Mouse (Mus musculus): ENCODE results near the gene Tle6. TPM values are rescaled to one million over a fixed set of nuclear protein-coding genes. Genes with fewer than 3 reads are reported as not detected.
A peak's percentile ranks its signal among the peaks of the same experiment; 100 is the strongest.

Tle6 gene
- polyA plus RNA-seq, 1 experiment from 2014 or later = 21.0 TPM

DNA sequence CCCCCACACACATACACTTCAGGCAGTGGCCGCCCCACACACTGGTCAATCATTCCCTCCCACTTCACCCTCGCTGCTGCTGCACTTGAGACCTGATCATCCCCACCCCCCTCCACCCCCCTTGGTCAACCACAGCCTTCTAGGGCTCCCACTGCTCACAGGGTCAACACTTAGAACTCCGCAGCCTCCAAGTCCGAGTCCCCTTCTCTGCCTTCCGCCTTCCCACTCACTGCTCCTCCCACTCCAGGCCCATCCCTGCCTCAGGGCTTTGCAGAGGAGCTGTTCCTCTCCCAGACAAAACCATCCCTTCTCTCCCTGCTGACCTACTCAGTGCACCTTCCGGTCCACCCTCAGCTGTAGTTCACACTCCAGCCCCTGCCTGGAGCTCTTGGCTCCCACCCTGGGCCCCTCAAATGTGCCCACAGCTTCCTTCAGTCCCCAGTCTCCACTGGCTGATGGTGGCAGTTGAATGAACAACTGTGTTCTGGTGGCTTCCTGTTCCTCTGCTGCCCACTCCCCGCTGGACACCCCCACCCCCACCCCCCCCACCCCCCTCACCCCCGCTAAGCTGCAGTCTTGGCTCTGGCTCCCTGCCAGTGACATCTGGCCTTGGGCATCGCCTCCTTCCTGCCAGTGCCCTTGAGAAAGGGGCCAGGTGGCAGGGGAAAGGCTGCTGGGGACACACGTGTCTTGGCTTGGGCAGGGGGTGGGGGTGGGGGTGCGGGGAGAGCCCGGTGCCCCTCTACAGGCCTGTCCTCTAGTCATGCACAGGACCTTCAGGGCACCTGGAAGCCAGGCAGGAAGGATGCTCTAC is 3.5 kb downstream of the Tle6 start:
- Histone ChIP-seq H3K9ac (ENCODE audit: low read depth, low read length) (peak overlapping the region; percentile 58), H3K27me3 (replicated peaks; ENCODE audit: control insufficient read depth, insufficient read depth, low read length) (peaks cover 5% of the 10 kb centered on the region; the same call in 1 of the 2 replicates), H3K9me3 (ENCODE audit: control insufficient read depth, low read length) (no peaks in the 10 kb centered on the region), H3K36me3 (ENCODE audit: control insufficient read depth, insufficient read depth, low read length) (no peaks in the 10 kb centered on the region), H3K27ac (ENCODE audit: low read length) (peak overlapping the region; percentile 76), H3K4me2 (ENCODE audit: low read depth, low read length) (peak overlapping the region; percentile 48), H3K4me1 (ENCODE audit: control insufficient read depth, insufficient read depth, low read length) (peaks cover 49% of the 10 kb centered on the region), H3K4me3 (ENCODE audit: low read length) (peak overlapping the region; percentile 34)
- peak; percentile 43 for ATAC-seq
- 6% methylated on average over 11 of the region's 12 CpGs for WGBS

DNA sequence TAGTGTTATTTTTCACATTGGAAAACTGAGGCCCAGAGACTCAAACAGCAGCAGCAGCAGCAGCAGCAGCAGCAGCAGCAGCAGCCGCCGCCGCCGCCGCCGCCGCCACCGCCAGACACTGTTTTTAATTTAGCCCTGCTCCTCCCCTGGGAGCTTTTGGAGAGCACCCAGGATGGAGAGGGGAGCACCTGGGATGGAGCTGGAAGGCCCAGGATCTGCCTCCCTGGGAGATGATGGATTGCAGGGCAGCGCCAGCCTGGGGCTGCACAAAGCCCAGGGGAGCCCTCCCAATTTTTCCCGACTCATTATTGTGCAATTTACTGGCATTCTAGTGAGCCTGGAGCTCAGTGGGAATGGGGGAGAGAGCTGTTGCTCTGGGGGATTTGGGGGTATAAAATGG is 4.3 kb downstream of the Tle6 start:
- Histone ChIP-seq H3K9me3 (ENCODE audit: control insufficient read depth, low read length) (no peaks in the 10 kb centered on the region), H3K4me1 (ENCODE audit: control insufficient read depth, insufficient read depth, low read length) (peaks cover 46% of the 10 kb centered on the region), H3K27me3 (replicated peaks; ENCODE audit: control insufficient read depth, insufficient read depth, low read length) (peaks cover 5% of the 10 kb centered on the region; the same call in 1 of the 2 replicates), H3K36me3 (ENCODE audit: control insufficient read depth, insufficient read depth, low read length) (no peaks in the 10 kb centered on the region), H3K9ac (ENCODE audit: low read depth, low read length) (peak overlapping the region; percentile 58), H3K4me2 (ENCODE audit: low read depth, low read length) (peak overlapping the region; percentile 48), H3K27ac (ENCODE audit: low read length) (peak overlapping the region; percentile 76), H3K4me3 (ENCODE audit: low read length) (peak overlapping the region; percentile 34)
- 29% methylated on average over 10 of the region's 10 CpGs for WGBS
- no peak for ATAC-seq

- peaks cover 5% of the 10 kb centered on the region; the same call in 1 of the 2 replicates for H3K27me3 ChIP-seq (replicated peaks; ENCODE audit: control insufficient read depth, insufficient read depth, low read length)
- H3K9ac ChIP-seq (ENCODE audit: low read depth, low read length) = peak overlapping the region; percentile 58
- no peaks in the 10 kb centered on the region for H3K9me3 ChIP-seq (ENCODE audit: control insufficient read depth, low read length)
- ATAC-seq = no peak
- H3K4me2 ChIP-seq (ENCODE audit: low read depth, low read length) = no peak overlapping the region
- 55% methylated on average over 5 of the region's 5 CpGs for whole genome bisulfite sequencing
- H3K4me3 ChIP-seq (ENCODE audit: low read length) = no peak overlapping the region
- peaks cover 37% of the 10 kb centered on the region for H3K4me1 ChIP-seq (ENCODE audit: control insufficient read depth, insufficient read depth, low read length)
- H3K36me3 ChIP-seq (ENCODE audit: control insufficient read depth, insufficient read depth, low read length) = no peaks in the 10 kb centered on the region
- no peak overlapping the region for H3K27ac ChIP-seq (ENCODE audit: low read length)
Measured at GRCm38 (mm10) chr10:81595599-81595998, 5.3 kb downstream of the Tle6 start.

GRCm38 (mm10) chr10:81593935-81594334 is 6.9 kb downstream of the Tle6 start:
- Histone ChIP-seq H3K4me1 (ENCODE audit: control insufficient read depth, insufficient read depth, low read length) (peaks cover 31% of the 10 kb centered on the region), H3K9me3 (ENCODE audit: control insufficient read depth, low read length) (no peaks in the 10 kb centered on the region), H3K4me2 (ENCODE audit: low read depth, low read length) (no peak overlapping the region), H3K27ac (ENCODE audit: low read length) (no peak overlapping the region), H3K9ac (ENCODE audit: low read depth, low read length) (no peak overlapping the region), H3K27me3 (replicated peaks; ENCODE audit: control insufficient read depth, insufficient read depth, low read length) (peaks cover 5% of the 10 kb centered on the region; the same call in 1 of the 2 replicates), H3K36me3 (ENCODE audit: control insufficient read depth, insufficient read depth, low read length) (no peaks in the 10 kb centered on the region), H3K4me3 (ENCODE audit: low read length) (no peak overlapping the region)
- no peak for ATAC-seq
- WGBS = 70% methylated on average over 18 of the region's 18 CpGs

DNA sequence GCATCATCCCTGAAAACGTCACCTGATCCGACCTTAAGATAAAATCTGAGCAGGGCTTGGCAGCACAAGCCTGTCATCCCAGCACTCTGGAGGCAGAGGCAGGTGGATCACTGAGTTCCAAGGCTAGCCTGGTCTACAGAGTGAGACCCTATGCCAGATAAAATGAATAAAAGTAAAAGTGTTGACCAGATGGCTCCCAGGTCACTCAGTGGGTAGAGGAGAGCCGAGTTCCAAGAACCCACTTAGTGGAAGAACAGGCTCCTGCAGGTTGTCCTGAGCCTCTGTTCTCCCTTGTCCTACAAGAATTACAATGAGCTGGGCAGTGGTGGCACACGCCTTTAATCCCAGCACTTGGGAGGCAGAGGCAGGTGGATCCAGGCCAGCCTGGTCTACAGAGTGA is 7.7 kb downstream of the Tle6 start:
- 64% methylated on average over 4 of the region's 4 CpGs for WGBS
- ATAC-seq = no peak

DNA sequence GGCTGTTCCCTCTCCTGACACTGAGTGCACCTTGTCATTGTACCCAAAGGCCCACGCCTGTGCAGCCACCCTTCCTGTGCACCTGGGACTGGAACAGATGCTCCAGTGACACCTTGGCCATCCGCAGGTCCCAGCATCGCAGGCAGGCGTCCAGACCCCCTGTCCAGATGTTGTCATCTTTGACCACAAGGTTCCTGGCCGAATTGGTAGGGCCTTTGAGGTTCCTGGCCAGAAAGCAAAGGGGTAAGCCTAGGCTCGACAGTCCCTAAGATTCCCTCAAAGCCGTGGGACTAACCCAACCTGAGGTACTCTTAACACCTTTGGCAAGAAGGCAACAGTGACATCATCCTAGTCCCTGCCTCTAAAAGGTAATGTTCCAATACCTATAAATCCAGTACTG is 8.2 kb downstream of the Tle6 start:
- Histone ChIP-seq H3K36me3 (ENCODE audit: control insufficient read depth, insufficient read depth, low read length) (no peaks in the 10 kb centered on the region), H3K9ac (ENCODE audit: low read depth, low read length) (no peak overlapping the region), H3K9me3 (ENCODE audit: control insufficient read depth, low read length) (no peaks in the 10 kb centered on the region), H3K27ac (ENCODE audit: low read length) (no peak overlapping the region), H3K4me2 (ENCODE audit: low read depth, low read length) (no peak overlapping the region), H3K4me3 (ENCODE audit: low read length) (no peak overlapping the region), H3K4me1 (ENCODE audit: control insufficient read depth, insufficient read depth, low read length) (peaks cover 26% of the 10 kb centered on the region), H3K27me3 (replicated peaks; ENCODE audit: control insufficient read depth, insufficient read depth, low read length) (peaks cover 5% of the 10 kb centered on the region; the same call in 1 of the 2 replicates)
- ATAC-seq = no peak
- 75% methylated on average over 7 of the region's 7 CpGs for WGBS

More for the DNA sequence above, 7.7 kb downstream of the Tle6 start:
- peaks cover 5% of the 10 kb centered on the region; the same call in 1 of the 2 replicates for H3K27me3 ChIP-seq (replicated peaks; ENCODE audit: control insufficient read depth, insufficient read depth, low read length)
- peaks cover 31% of the 10 kb centered on the region for H3K4me1 ChIP-seq (ENCODE audit: control insufficient read depth, insufficient read depth, low read length)
- no peak overlapping the region for H3K9ac ChIP-seq (ENCODE audit: low read depth, low read length)
- H3K4me2 ChIP-seq (ENCODE audit: low read depth, low read length) = no peak overlapping the region
- H3K36me3 ChIP-seq (ENCODE audit: control insufficient read depth, insufficient read depth, low read length) = no peaks in the 10 kb centered on the region
- H3K9me3 ChIP-seq (ENCODE audit: control insufficient read depth, low read length) = no peaks in the 10 kb centered on the region
- no peak overlapping the region for H3K27ac ChIP-seq (ENCODE audit: low read length)
- H3K4me3 ChIP-seq (ENCODE audit: low read length) = no peak overlapping the region

DNA sequence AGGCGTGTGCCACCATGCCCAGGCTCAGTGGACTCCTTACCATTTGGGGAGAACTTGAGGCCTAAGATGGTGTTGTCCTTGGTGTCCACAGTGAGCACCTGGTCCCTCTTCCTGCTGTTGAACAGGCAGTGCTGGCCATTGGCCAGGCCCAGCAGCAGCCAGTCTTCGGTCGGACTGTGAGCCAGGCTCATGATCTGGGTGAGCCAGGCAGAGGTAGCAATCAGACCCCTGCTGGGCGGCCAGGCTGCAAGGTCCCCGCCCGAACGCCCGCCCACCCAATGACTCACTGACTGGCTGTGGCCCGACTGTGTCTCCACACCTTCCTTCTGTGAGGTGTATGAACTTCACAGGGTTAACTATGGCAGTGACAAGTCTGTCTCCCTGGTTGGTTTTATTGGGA is 9.0 kb downstream of the Tle6 start:
- no peaks in the 10 kb centered on the region for H3K9me3 ChIP-seq (ENCODE audit: control insufficient read depth, low read length)
- H3K27me3 ChIP-seq (replicated peaks; ENCODE audit: control insufficient read depth, insufficient read depth, low read length) = peaks cover 5% of the 10 kb centered on the region; the same call in 1 of the 2 replicates
- WGBS = 54% methylated on average over 9 of the region's 9 CpGs
- no peak for ATAC-seq
- no peak overlapping the region for H3K4me2 ChIP-seq (ENCODE audit: low read depth, low read length)
- H3K36me3 ChIP-seq (ENCODE audit: control insufficient read depth, insufficient read depth, low read length) = no peaks in the 10 kb centered on the region; the same call in 1 of the 2 replicates
- H3K4me1 ChIP-seq (ENCODE audit: control insufficient read depth, insufficient read depth, low read length) = peaks cover 18% of the 10 kb centered on the region
- no peak overlapping the region for H3K27ac ChIP-seq (ENCODE audit: low read length)
- H3K9ac ChIP-seq (ENCODE audit: low read depth, low read length) = no peak overlapping the region
- H3K4me3 ChIP-seq (ENCODE audit: low read length) = no peak overlapping the region

DNA sequence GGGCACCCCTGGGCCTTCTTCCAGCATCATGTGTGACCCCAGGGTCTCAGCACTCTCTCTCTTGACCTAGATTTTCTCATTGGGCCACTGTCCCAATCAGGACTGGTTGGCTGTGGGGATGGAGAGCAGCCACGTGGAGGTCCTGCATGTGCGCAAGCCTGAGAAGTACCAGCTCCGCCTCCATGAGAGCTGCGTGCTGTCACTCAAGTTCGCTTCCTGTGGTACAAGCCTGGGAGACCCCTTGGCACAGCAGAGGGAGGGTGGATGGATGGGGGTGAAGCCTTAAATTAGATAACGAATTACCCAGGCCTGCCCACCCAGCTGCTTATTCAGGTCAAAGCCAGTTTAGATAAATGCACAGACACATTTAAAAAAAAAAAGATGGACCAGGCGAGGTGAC is 12.1 kb downstream of the Tle6 start:
- Histone ChIP-seq H3K9me3 (ENCODE audit: control insufficient read depth, low read length) (no peaks in the 10 kb centered on the region), H3K27me3 (replicated peaks; ENCODE audit: control insufficient read depth, insufficient read depth, low read length) (no peaks in the 10 kb centered on the region; the same call in 1 of the 2 replicates), H3K4me1 (ENCODE audit: control insufficient read depth, insufficient read depth, low read length) (peaks cover 2% of the 10 kb centered on the region; the same call in 1 of the 2 replicates), H3K4me3 (ENCODE audit: low read length) (no peak overlapping the region), H3K9ac (ENCODE audit: low read depth, low read length) (no peak overlapping the region), H3K4me2 (ENCODE audit: low read depth, low read length) (no peak overlapping the region), H3K27ac (ENCODE audit: low read length) (no peak overlapping the region), H3K36me3 (ENCODE audit: control insufficient read depth, insufficient read depth, low read length) (peaks cover 2% of the 10 kb centered on the region; the same call in 1 of the 2 replicates)
- 72% methylated on average over 7 of the region's 7 CpGs for WGBS
- no peak for ATAC-seq

- Histone ChIP-seq H3K4me2 (ENCODE audit: low read depth, low read length) (no peak overlapping the region), H3K27me3 (replicated peaks; ENCODE audit: control insufficient read depth, insufficient read depth, low read length) (no peaks in the 10 kb centered on the region), H3K4me3 (ENCODE audit: low read length) (no peak overlapping the region), H3K27ac (ENCODE audit: low read length) (no peak overlapping the region), H3K4me1 (ENCODE audit: control insufficient read depth, insufficient read depth, low read length) (no peaks in the 10 kb centered on the region), H3K9ac (ENCODE audit: low read depth, low read length) (no peak overlapping the region), H3K9me3 (ENCODE audit: control insufficient read depth, low read length) (no peaks in the 10 kb centered on the region), H3K36me3 (ENCODE audit: control insufficient read depth, insufficient read depth, low read length) (peaks cover 2% of the 10 kb centered on the region; the same call in 1 of the 2 replicates)
- ATAC-seq = no peak
- 50% methylated on average over 6 of the region's 6 CpGs for WGBS
Measured at GRCm38 (mm10) chr10:81583347-81583746, 17.5 kb downstream of the Tle6 start.
